9 mouse cellular contexts compared by ENCODE assay signal in the genomic region with DNA sequence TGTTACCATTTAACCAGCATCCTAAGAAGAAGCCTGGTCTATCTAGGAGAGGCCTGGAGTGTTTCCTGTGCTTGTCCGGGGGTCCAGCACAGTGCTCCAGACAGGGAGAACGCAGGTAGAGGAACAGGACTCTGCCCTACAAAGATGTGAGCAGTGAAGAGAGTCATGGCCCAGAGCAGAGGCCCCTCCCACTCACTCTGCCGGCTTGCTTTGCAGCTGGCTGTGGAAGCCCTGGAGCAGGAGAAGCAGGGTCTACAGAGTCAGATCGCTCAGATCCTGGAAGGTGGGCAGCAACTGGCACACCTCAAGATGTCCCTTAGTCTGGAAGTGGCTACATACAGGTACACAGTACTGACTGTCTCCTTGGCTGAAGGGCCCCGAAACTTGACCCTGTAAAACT. TPM values are rescaled to one million over a fixed set of nuclear protein-coding genes. Genes with fewer than 3 reads are reported as not detected.
DNase-seq lines count a peak whose midpoint lies in the region; ATAC-seq and TF ChIP-seq lines count a peak whose summit lies in the region.
"Had no signal": no experiment of that assay in that cellular context is flagged by ENCODE, and none has a peak within 500 bp of the region (broad histone marks: within the 10 kb centered on the region; RNA-seq: fewer than 3 reads in every experiment).

No protein-coding gene starts in this region.

- TF ChIP-seq CTCF in midbrain, postnatal 0 days (IDR thresholded peaks at IDR 0.05) = no peak

- DNase-seq in heart, adult 18-20 months = no peak
- DNase-seq in intestine, embryonic 14.5 days (ENCODE audit: low spot score) = no peak
- DNase-seq in midbrain, postnatal 0 days (ENCODE audit: low spot score) = no peak
- DNase-seq in T-cell, adult 2 months (ENCODE audit: low spot score) = no peak
- DNase-seq in layer of hippocampus, adult 9-11 months = no peak
- DNase-seq: thymus, postnatal 25 days had no signal

- peaks cover 17% of the 10 kb centered on the region for H3K27me3 ChIP-seq in heart, embryonic 15.5 days
- peaks cover 16% of the 10 kb centered on the region; the same call in 1 of the 2 replicates for H3K27me3 ChIP-seq in embryonic facial prominence, embryonic 12.5 days
- H3K27me3 ChIP-seq in intestine, embryonic 14.5 days (replicated peaks; ENCODE audit: control insufficient read depth, insufficient read depth, low read length) = no peaks in the 10 kb centered on the region
- H3K27me3 ChIP-seq in midbrain, postnatal 0 days (ENCODE audit: insufficient read depth, low read length) = 0 out of 2 replicates have a peak, but pooled peaks cover 11% of the 10 kb centered on the region

- H3K9ac ChIP-seq in heart, embryonic 15.5 days = 0 out of 2 replicates have a peak overlapping the region, but pooled peaks have one; percentile 63
- peak overlapping the region; percentile 71 for H3K9ac ChIP-seq in embryonic facial prominence, embryonic 12.5 days
- peak overlapping the region; percentile 61 for H3K9ac ChIP-seq in intestine, embryonic 14.5 days (ENCODE audit: low read length)
- H3K9ac ChIP-seq in midbrain, postnatal 0 days (replicated peaks; ENCODE audit: low read length, poor library complexity, severe bottlenecking) = no peak overlapping the region; the same call in 1 of the 2 replicates

- peaks cover 44% of the 10 kb centered on the region for H3K4me1 ChIP-seq in heart, embryonic 15.5 days (replicated peaks)
- peaks cover 47% of the 10 kb centered on the region for H3K4me1 ChIP-seq in embryonic facial prominence, embryonic 12.5 days
- H3K4me1 ChIP-seq in intestine, embryonic 14.5 days (replicated peaks; ENCODE audit: control insufficient read depth, insufficient read depth, low read length) = peaks cover 37% of the 10 kb centered on the region
- H3K4me1 ChIP-seq in midbrain, postnatal 0 days (ENCODE audit: insufficient read depth, low read length) = 0 out of 2 replicates have a peak, but pooled peaks cover 3% of the 10 kb centered on the region

- peak overlapping the region; percentile 89 for H3K4me2 ChIP-seq in heart, embryonic 15.5 days
- peak overlapping the region; percentile 96 for H3K4me2 ChIP-seq in embryonic facial prominence, embryonic 12.5 days (replicated peaks)
- peak overlapping the region; percentile 86 for H3K4me2 ChIP-seq in intestine, embryonic 14.5 days (ENCODE audit: low read length)
- H3K4me2 ChIP-seq in midbrain, postnatal 0 days (ENCODE audit: low read depth, low read length, poor library complexity, severe bottlenecking) = peak overlapping the region; percentile 92

- ATAC-seq in heart, embryonic 15.5 days (replicated peaks; ENCODE audit: insufficient number of reproducible peaks, insufficient read depth, low FRiP score, low read depth) = no peak
- no peak for ATAC-seq in embryonic facial prominence, embryonic 12.5 days (ENCODE audit: insufficient number of reproducible peaks, insufficient read depth, low FRiP score, low TSS enrichment)
- no peak; the same call in 1 of the 2 replicates for ATAC-seq in intestine, embryonic 14.5 days (replicated peaks; ENCODE audit: low FRiP score, low TSS enrichment, low read depth)
- ATAC-seq in midbrain, postnatal 0 days (ENCODE audit: low FRiP score) = no peak
- ATAC-seq in CD4-positive, CD25-positive, alpha-beta regulatory T cell, adult 4 months = no peak

- no peaks in the 10 kb centered on the region for H3K9me3 ChIP-seq in heart, embryonic 15.5 days (replicated peaks)
- H3K9me3 ChIP-seq in embryonic facial prominence, embryonic 12.5 days = no peaks in the 10 kb centered on the region
- no peaks in the 10 kb centered on the region for H3K9me3 ChIP-seq in intestine, embryonic 14.5 days (ENCODE audit: control insufficient read depth, low read length)
- H3K9me3 ChIP-seq in midbrain, postnatal 0 days (ENCODE audit: low read length) = no peaks in the 10 kb centered on the region

- 0 out of 2 replicates have a peak, but pooled peaks cover 2% of the 10 kb centered on the region for H3K36me3 ChIP-seq in heart, embryonic 15.5 days
- 0 out of 2 replicates have a peak, but pooled peaks cover 6% of the 10 kb centered on the region for H3K36me3 ChIP-seq in embryonic facial prominence, embryonic 12.5 days
- H3K36me3 ChIP-seq in intestine, embryonic 14.5 days (ENCODE audit: control insufficient read depth, insufficient read depth, low read length) = peaks cover 25% of the 10 kb centered on the region
- peaks cover 4% of the 10 kb centered on the region; the same call in 1 of the 2 replicates for H3K36me3 ChIP-seq in midbrain, postnatal 0 days (ENCODE audit: insufficient read depth, low read length)

- 36% methylated on average over 5 of the region's 5 CpGs for WGBS in heart, embryonic 15.5 days
- 21% methylated on average over 5 of the region's 5 CpGs for WGBS in embryonic facial prominence, embryonic 12.5 days
- whole genome bisulfite sequencing in intestine, embryonic 14.5 days = 26% methylated on average over 5 of the region's 5 CpGs
- 23% methylated on average over 5 of the region's 5 CpGs for WGBS in midbrain, postnatal 0 days

- no peak overlapping the region for H3K27ac ChIP-seq in heart, embryonic 15.5 days
- peak overlapping the region; percentile 26; the same call in 1 of the 2 replicates for H3K27ac ChIP-seq in embryonic facial prominence, embryonic 12.5 days
- no peak overlapping the region for H3K27ac ChIP-seq in intestine, embryonic 14.5 days (ENCODE audit: low read depth)
- no peak overlapping the region for H3K27ac ChIP-seq in midbrain, postnatal 0 days (ENCODE audit: low read depth, low read length)

- peak overlapping the region; percentile 60 for H3K4me3 ChIP-seq in heart, embryonic 15.5 days
- peak overlapping the region; percentile 53 for H3K4me3 ChIP-seq in embryonic facial prominence, embryonic 12.5 days
- peak overlapping the region; percentile 56 for H3K4me3 ChIP-seq in intestine, embryonic 14.5 days (ENCODE audit: low read depth, low read length)
- peak overlapping the region; percentile 48 for H3K4me3 ChIP-seq in midbrain, postnatal 0 days (ENCODE audit: low read depth, low read length)

RNA-seq across cellular contexts. Expression of a gene that starts 1.9 kb away (rescaled TPM):
- polyA plus RNA-seq in heart, embryonic 15.5 days (2015; fragmentation: Nextera tagmentation; extraction: Ambion mirVana) = 14.8 and 16.1 TPM in 2 replicates
- total RNA-seq in heart, adult 18-20 months (2021) = 10 to 100 TPM; 12.5 to 24.8 TPM
- polyA plus RNA-seq in embryonic facial prominence, embryonic 12.5 days (2016; fragmentation: Nextera tagmentation; extraction: Ambion mirVana) = 40.0 and 42.0 TPM in 2 replicates
- polyA plus RNA-seq in intestine, embryonic 14.5 days (2014; fragmentation: Nextera tagmentation; extraction: Ambion mirVana) = 11.9 and 13.4 TPM in 2 replicates
- 22.4 and 37.1 TPM in 2 replicates for total RNA-seq in midbrain, postnatal 0 days (2014; rRNA removed)
- polyA plus RNA-seq in midbrain, postnatal 0 days (2015; fragmentation: Nextera tagmentation; extraction: Ambion mirVana) = 8.2 and 8.8 TPM in 2 replicates
- not detected for polyA plus RNA-seq in CD4-positive, CD25-positive, alpha-beta regulatory T cell, adult 4 months (2017; shearing (Covaris generic))

RNA-seq across cellular contexts. Expression of a gene that starts 24.3 kb away (rescaled TPM):
- polyA plus RNA-seq in heart, embryonic 15.5 days (2015; fragmentation: Nextera tagmentation; extraction: Ambion mirVana) = 4.1 and 20.1 TPM in 2 replicates
- total RNA-seq in heart, adult 18-20 months (2021) = not detected
- polyA plus RNA-seq in embryonic facial prominence, embryonic 12.5 days (2016; fragmentation: Nextera tagmentation; extraction: Ambion mirVana) = 467 and 481 TPM in 2 replicates
- 9.7 and 14.4 TPM in 2 replicates for polyA plus RNA-seq in intestine, embryonic 14.5 days (2014; fragmentation: Nextera tagmentation; extraction: Ambion mirVana)
- 19.2 and 27.1 TPM in 2 replicates for total RNA-seq in midbrain, postnatal 0 days (2014; rRNA removed)
- 49.0 and 50.8 TPM in 2 replicates for polyA plus RNA-seq in midbrain, postnatal 0 days (2015; fragmentation: Nextera tagmentation; extraction: Ambion mirVana)
- polyA plus RNA-seq in CD4-positive, CD25-positive, alpha-beta regulatory T cell, adult 4 months (2017; shearing (Covaris generic)) = not detected

RNA-seq across cellular contexts. Expression of a gene that starts 27.3 kb away (rescaled TPM):
- 0.24 and 0.34 TPM in 2 replicates for polyA plus RNA-seq in heart, embryonic 15.5 days (2015; fragmentation: Nextera tagmentation; extraction: Ambion mirVana)
- total RNA-seq in heart, adult 18-20 months (2021) = under 1 TPM in 1 of 2 experiments, not detected in 1; 0.32 TPM
- 0.15 and 0.39 TPM in 2 replicates for polyA plus RNA-seq in embryonic facial prominence, embryonic 12.5 days (2016; fragmentation: Nextera tagmentation; extraction: Ambion mirVana)
- 0.26 and 0.73 TPM in 2 replicates for polyA plus RNA-seq in intestine, embryonic 14.5 days (2014; fragmentation: Nextera tagmentation; extraction: Ambion mirVana)
- 248 and 284 TPM in 2 replicates for total RNA-seq in midbrain, postnatal 0 days (2014; rRNA removed)
- polyA plus RNA-seq in midbrain, postnatal 0 days (2015; fragmentation: Nextera tagmentation; extraction: Ambion mirVana) = 180 and 212 TPM in 2 replicates
- not detected for polyA plus RNA-seq in CD4-positive, CD25-positive, alpha-beta regulatory T cell, adult 4 months (2017; shearing (Covaris generic))

RNA-seq across cellular contexts. Expression of a gene that starts 42.3 kb away (rescaled TPM):
- polyA plus RNA-seq in heart, embryonic 15.5 days (2015; fragmentation: Nextera tagmentation; extraction: Ambion mirVana) = 12.2 and 17.4 TPM in 2 replicates
- 1 to 10 TPM; 4.8 to 5.1 TPM for total RNA-seq in heart, adult 18-20 months (2021)
- 23.2 and 23.8 TPM in 2 replicates for polyA plus RNA-seq in embryonic facial prominence, embryonic 12.5 days (2016; fragmentation: Nextera tagmentation; extraction: Ambion mirVana)
- polyA plus RNA-seq in intestine, embryonic 14.5 days (2014; fragmentation: Nextera tagmentation; extraction: Ambion mirVana) = 17.9 and 21.8 TPM in 2 replicates
- total RNA-seq in midbrain, postnatal 0 days (2014; rRNA removed) = 27.8 and 28.2 TPM in 2 replicates
- polyA plus RNA-seq in midbrain, postnatal 0 days (2015; fragmentation: Nextera tagmentation; extraction: Ambion mirVana) = 17.6 and 19.1 TPM in 2 replicates
- 10 to 100 TPM; 24.4 to 28.2 TPM for polyA plus RNA-seq in CD4-positive, CD25-positive, alpha-beta regulatory T cell, adult 4 months (2017; shearing (Covaris generic))

RNA-seq across cellular contexts. Expression of a gene that starts 42.7 kb away (rescaled TPM):
- polyA plus RNA-seq in heart, embryonic 15.5 days (2015; fragmentation: Nextera tagmentation; extraction: Ambion mirVana) = 23.9 and 33.3 TPM in 2 replicates
- 10 to 100 TPM; 10.8 to 11.5 TPM for total RNA-seq in heart, adult 18-20 months (2021)
- polyA plus RNA-seq in embryonic facial prominence, embryonic 12.5 days (2016; fragmentation: Nextera tagmentation; extraction: Ambion mirVana) = 75.4 and 80.1 TPM in 2 replicates
- 32.8 and 35.9 TPM in 2 replicates for polyA plus RNA-seq in intestine, embryonic 14.5 days (2014; fragmentation: Nextera tagmentation; extraction: Ambion mirVana)
- 20.5 and 21.0 TPM in 2 replicates for total RNA-seq in midbrain, postnatal 0 days (2014; rRNA removed)
- polyA plus RNA-seq in midbrain, postnatal 0 days (2015; fragmentation: Nextera tagmentation; extraction: Ambion mirVana) = 13.6 and 14.7 TPM in 2 replicates
- polyA plus RNA-seq in CD4-positive, CD25-positive, alpha-beta regulatory T cell, adult 4 months (2017; shearing (Covaris generic)) = 10 to 100 TPM in 1 of 2 experiments, 1 to 10 TPM in 1; 8.5 to 15.1 TPM

Comparison
In these comparisons a context has a peak if more than half of its experiments do, and no peak if none do; other contexts are left out.
1. RNA of a gene that starts 27.3 kb away (polyA plus RNA-seq): 180 to 212 TPM in midbrain, postnatal 0 days; 0.26 to 0.73 TPM in intestine, embryonic 14.5 days, 0.24 to 0.34 TPM in heart, embryonic 15.5 days, 0.15 to 0.39 TPM in embryonic facial prominence, embryonic 12.5 days and not detected in CD4-positive, CD25-positive, alpha-beta regulatory T cell, adult 4 months; every median in the first group is over 100 times any median in the second.
2. Peak in every context shown above with its lines, with median percentiles within 50 percentile points of each other: H3K4me2 ChIP-seq and H3K4me3 ChIP-seq.